Mouse (Mus musculus) MEL (cell line): ENCODE results near the gene Heatr6. TPM values are rescaled to one million over a fixed set of nuclear protein-coding genes. Genes with fewer than 3 reads are reported as not detected.

Source experiments
- DNase-seq: peaks from one replicate; pipeline ENCODE4 v3.0.0; 2011; ENCODE audit warnings: low read depth, low spot score
- H3K27ac ChIP-seq: 2 replicates; pipeline ENCODE4 v1.5.1; 2012; ENCODE audit warnings: low read depth, mild to moderate bottlenecking, control low read depth, low read length, moderate library complexity; ENCODE audit not compliant: control insufficient read depth
- H3K27me3 ChIP-seq, 2 experiments: fragments of 150-350 bp in 1 of 2; sonication (generic) in 1 of 2; 2 replicates each; pipeline ENCODE4 v1.6.1; 2012; ENCODE audit warnings: low read length in 2 of 2, mild to moderate bottlenecking in 2 of 2, improper control_type of control experiment in 1 of 2, moderate library complexity in 1 of 2; ENCODE audit not compliant: insufficient read depth in 2 of 2, control insufficient read depth in 1 of 2
- H3K36me3 ChIP-seq, 2 experiments: 2 replicates each; pipeline ENCODE4 v1.6.1; 2012 to 2014; ENCODE audit warnings: low read length in 2 of 2, improper control_type of control experiment in 1 of 2, inconsistent platforms in 1 of 2, mild to moderate bottlenecking in 1 of 2; ENCODE audit not compliant: insufficient read depth in 2 of 2, control insufficient read depth in 1 of 2
- H3K4me1 ChIP-seq, 2 experiments: fragments of 150-350 bp in 1 of 2; sonication (generic) in 1 of 2; 2 replicates each; pipeline ENCODE4 v1.6.1; 2012; ENCODE audit warnings: low read length in 2 of 2, improper control_type of control experiment in 1 of 2, mild to moderate bottlenecking in 1 of 2; ENCODE audit not compliant: insufficient read depth in 2 of 2, control insufficient read depth in 1 of 2
- H3K4me3 ChIP-seq, 2 experiments: fragments of 150-350 bp in 1 of 2; sonication (generic) in 1 of 2; 2 replicates each; pipeline ENCODE4 v1.5.1; 2012; ENCODE audit warnings: low read depth in 2 of 2, low read length in 2 of 2, mild to moderate bottlenecking in 2 of 2, moderate library complexity in 2 of 2, control low read depth in 1 of 2, improper control_type of control experiment in 1 of 2; ENCODE audit not compliant: control insufficient read depth in 1 of 2, insufficient read depth in 1 of 2
- H3K79me2 ChIP-seq: 2 replicates; pipeline ENCODE4 v1.6.1; 2012; ENCODE audit warnings: mild to moderate bottlenecking, low read length, moderate library complexity; ENCODE audit not compliant: control insufficient read depth, poor library complexity, insufficient read depth
- H3K9ac ChIP-seq: 2 replicates; pipeline ENCODE4 v1.6.1; 2012; ENCODE audit warnings: low read depth, mild to moderate bottlenecking, control low read depth, low read length, moderate library complexity; ENCODE audit not compliant: control insufficient read depth, poor library complexity, severe bottlenecking
- H3K9me3 ChIP-seq: fragments of 150-350 bp; sonication (generic); replicated peaks from 2 replicates; pipeline ENCODE4 v1.6.1; 2012; ENCODE audit warnings: mild to moderate bottlenecking, low read length, improper control_type of control experiment, moderate library complexity; ENCODE audit not compliant: insufficient read depth
- CHD1 ChIP-seq: IDR thresholded peaks from 2 replicates; pipeline ENCODE4 v1.6.1; 2012; ENCODE audit warnings: low read depth, mild to moderate bottlenecking, inconsistent platforms, low read length, improper control_type of control experiment
- CHD2 ChIP-seq: IDR thresholded peaks from 2 replicates; pipeline ENCODE4 v1.6.1; 2011; ENCODE audit warnings: low read length, improper control_type of control experiment
- E2F4 ChIP-seq: IDR thresholded peaks from 2 replicates; pipeline ENCODE4 v1.6.1; 2011; ENCODE audit warnings: low read depth, low read length, improper control_type of control experiment, borderline replicate concordance
- ETS1 ChIP-seq: IDR thresholded peaks from 2 replicates; pipeline ENCODE4 v1.6.1; 2012; ENCODE audit warnings: low read depth, mild to moderate bottlenecking, inconsistent platforms, low read length, improper control_type of control experiment, moderate library complexity
- HCFC1 ChIP-seq: IDR thresholded peaks from 2 replicates; pipeline ENCODE4 v1.6.1; 2012; ENCODE audit warnings: low read depth, mild to moderate bottlenecking, inconsistent platforms, low read length, improper control_type of control experiment, moderate library complexity
- MAFK ChIP-seq: IDR thresholded peaks from 2 replicates; pipeline ENCODE4 v1.6.1; 2011; ENCODE audit warnings: low read depth, mild to moderate bottlenecking, low read length, improper control_type of control experiment, borderline replicate concordance
- MXI1 ChIP-seq: IDR thresholded peaks from 2 replicates; pipeline ENCODE4 v1.6.1; 2011; ENCODE audit warnings: mild to moderate bottlenecking, low read depth, low read length, improper control_type of control experiment
- MYC ChIP-seq: IDR thresholded peaks from 2 replicates; pipeline ENCODE4 v1.6.1; 2011; ENCODE audit warnings: low read depth, mild to moderate bottlenecking, low read length, improper control_type of control experiment, moderate library complexity
- NRF1 ChIP-seq: IDR thresholded peaks from 2 replicates; pipeline ENCODE4 v1.6.1; 2014; ENCODE audit warnings: low read depth, mild to moderate bottlenecking, inconsistent platforms, low read length, improper control_type of control experiment, moderate library complexity; ENCODE audit not compliant: poor library complexity, insufficient read depth, severe bottlenecking
- RAD21 ChIP-seq: IDR thresholded peaks from 2 replicates; pipeline ENCODE4 v1.6.1; 2011; ENCODE audit warnings: mild to moderate bottlenecking, low read depth, low read length, improper control_type of control experiment
- RCOR1 ChIP-seq: IDR thresholded peaks from 2 replicates; pipeline ENCODE4 v1.6.1; 2012; ENCODE audit warnings: low read depth, mild to moderate bottlenecking, inconsistent platforms, low read length, improper control_type of control experiment
- SIN3A ChIP-seq: IDR thresholded peaks from 2 replicates; pipeline ENCODE4 v1.6.1; 2012; ENCODE audit warnings: low read length, improper control_type of control experiment, inconsistent platforms
- SMC3 ChIP-seq: IDR thresholded peaks from 2 replicates; pipeline ENCODE4 v1.6.1; 2011; ENCODE audit warnings: low read depth, low read length, improper control_type of control experiment
- TBP ChIP-seq: IDR thresholded peaks from 2 replicates; pipeline ENCODE4 v1.8.0; 2011; ENCODE audit warnings: low read depth, low read length, improper control_type of control experiment
- TCF12 ChIP-seq: IDR thresholded peaks from 2 replicates; pipeline ENCODE4 v1.6.1; 2014; ENCODE audit warnings: low read depth, mild to moderate bottlenecking, inconsistent platforms, low read length, improper control_type of control experiment, moderate library complexity
- UBTF ChIP-seq: IDR thresholded peaks from 2 replicates; pipeline ENCODE4 v1.6.1; 2012; ENCODE audit warnings: low read depth, mild to moderate bottlenecking, inconsistent platforms, low read length, improper control_type of control experiment, moderate library complexity, borderline replicate concordance; ENCODE audit not compliant: insufficient read depth
- USF2 ChIP-seq, 2 experiments: IDR thresholded peaks; 2 replicates each; pipeline ENCODE4 v1.6.1; 2011 to 2012; ENCODE audit warnings: improper control_type of control experiment in 2 of 2, low read length in 2 of 2, borderline replicate concordance in 1 of 2, inconsistent platforms in 1 of 2, low read depth in 1 of 2, mild to moderate bottlenecking in 1 of 2; ENCODE audit not compliant: insufficient read depth in 1 of 2
- ZKSCAN1 ChIP-seq: IDR thresholded peaks from 2 replicates; pipeline ENCODE4 v1.6.1; 2012; ENCODE audit warnings: low read depth, mild to moderate bottlenecking, inconsistent platforms, low read length, improper control_type of control experiment, moderate library complexity
- ZMIZ1 ChIP-seq: IDR thresholded peaks from 2 replicates; pipeline ENCODE4 v1.6.1; 2012; ENCODE audit warnings: low read depth, mild to moderate bottlenecking, inconsistent platforms, low read length, improper control_type of control experiment, moderate library complexity
- ZNF384 ChIP-seq: IDR thresholded peaks from 2 replicates; pipeline ENCODE4 v1.6.1; 2012; ENCODE audit warnings: low read depth, mild to moderate bottlenecking, inconsistent platforms, low read length, improper control_type of control experiment
- polyA plus RNA-seq, 2 experiments: library from polyadenylated mRNA; stranded (reverse) in 1 of 2; unstranded in 1 of 2; fragments of >175 nt in 1 of 2; fragments of >200 nt in 1 of 2; gene quantifications; 2 replicates each; pipeline versions ENCODE4 v1.2.1 to v1.2.4; 2012; ENCODE audit warnings: low replicate concordance in 2 of 2, low read depth in 1 of 2; ENCODE audit not compliant: insufficient read length in 2 of 2, insufficient read depth in 1 of 2, missing spikeins in 1 of 2
- total RNA-seq: library from RNA; depleted of rRNA; stranded (reverse); fragments of 300-350 nt; gene quantifications from 2 replicates; pipeline ENCODE4 v1.2.3, GENCODE M21; 2012

Heatr6 gene
- total and polyA plus RNA-seq, 3 experiments = 17.3 to 21.2 TPM; not detected in 1

DNA sequence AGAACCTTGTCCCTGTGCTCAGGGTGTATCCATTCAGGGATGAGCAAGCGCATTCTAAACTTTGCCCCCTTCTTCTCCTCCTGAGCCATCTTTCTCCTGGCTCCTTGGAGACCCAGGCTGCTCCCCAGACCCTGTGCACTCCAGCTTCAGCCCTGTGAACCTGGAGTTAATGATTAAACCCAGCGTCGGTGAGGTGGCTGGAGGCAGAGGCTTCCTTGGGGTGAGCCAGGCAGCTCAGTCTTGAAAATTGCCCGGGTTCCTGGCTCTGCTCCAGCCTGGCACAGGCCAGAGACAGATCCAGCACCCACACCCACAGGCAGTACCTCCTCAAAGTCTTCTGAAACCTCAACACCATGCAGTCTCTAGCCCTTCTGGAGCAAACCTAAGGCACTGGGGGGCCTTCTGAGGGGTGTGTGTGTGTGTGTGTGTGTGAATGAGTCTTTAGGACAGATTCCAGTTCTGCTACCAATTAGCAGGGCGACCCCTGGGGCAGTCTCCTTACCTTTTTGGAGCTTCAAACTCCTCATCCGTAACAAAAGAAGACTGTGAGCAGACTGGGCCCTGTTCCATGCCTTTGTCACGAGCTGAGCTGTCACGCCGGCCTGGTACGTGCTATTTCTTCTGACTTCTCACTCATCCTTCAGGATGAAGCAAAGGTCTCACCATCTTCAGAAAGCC lies 66.4 kb downstream of the Heatr6 start:
- DNase-seq = no peak
- no peak overlapping the region for H3K4me3 ChIP-seq
- H3K36me3 ChIP-seq = no peaks in the 10 kb centered on the region
- H3K9me3 ChIP-seq = no peaks in the 10 kb centered on the region
- no peak overlapping the region for H3K9ac ChIP-seq
- peaks cover 5 to 13% of the 10 kb centered on the region in 2 experiments for H3K27me3 ChIP-seq
- TF ChIP-seq HCFC1 = no peak
- no peak for TF ChIP-seq NRF1
- TF ChIP-seq ZNF384 = no peak
- no peak for TF ChIP-seq UBTF
- TF ChIP-seq MXI1 = no peak
- TF ChIP-seq RCOR1 = no peak
- TF ChIP-seq E2F4 = no peak
- H3K79me2 ChIP-seq = no peaks in the 10 kb centered on the region
- H3K4me1 ChIP-seq = no peaks in the 10 kb centered on the region
- no peak overlapping the region for H3K27ac ChIP-seq

DNA sequence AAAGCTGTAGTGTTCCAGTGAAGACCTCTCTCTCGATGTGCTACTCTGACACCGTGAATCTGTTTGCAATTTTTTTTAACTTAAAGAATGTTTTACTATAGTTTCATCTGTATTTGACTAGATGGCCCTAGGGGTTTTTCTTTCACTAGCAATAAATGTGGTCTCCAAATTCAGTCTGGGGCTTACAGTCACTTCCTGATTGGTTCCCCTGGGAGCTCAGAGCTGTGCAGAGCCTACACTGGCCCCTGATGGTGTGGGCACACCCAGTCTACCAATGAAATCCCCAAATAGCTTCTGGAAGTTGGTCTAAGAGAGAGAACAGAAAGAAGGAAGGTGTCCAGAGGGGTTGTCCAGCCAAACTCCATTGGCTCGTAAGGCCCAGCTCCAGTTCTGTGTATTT lies 72.6 kb downstream of the Heatr6 start:
- no peak for TF ChIP-seq CHD1
- TF ChIP-seq, all 39 proteins: peak for 0
- Histone ChIP-seq H3K9me3 (no peaks in the 10 kb centered on the region), H3K79me2 (no peaks in the 10 kb centered on the region), H3K27ac (no peak overlapping the region), H3K4me3 (no peak overlapping the region), H3K9ac (no peak overlapping the region), H3K4me1 (no peaks in the 10 kb centered on the region), H3K36me3 (no peaks in the 10 kb centered on the region), H3K27me3 (peaks cover 4 to 7% of the 10 kb centered on the region in 2 experiments; a peak in 3 of 4 replicates)
- no peak for DNase-seq

DNA sequence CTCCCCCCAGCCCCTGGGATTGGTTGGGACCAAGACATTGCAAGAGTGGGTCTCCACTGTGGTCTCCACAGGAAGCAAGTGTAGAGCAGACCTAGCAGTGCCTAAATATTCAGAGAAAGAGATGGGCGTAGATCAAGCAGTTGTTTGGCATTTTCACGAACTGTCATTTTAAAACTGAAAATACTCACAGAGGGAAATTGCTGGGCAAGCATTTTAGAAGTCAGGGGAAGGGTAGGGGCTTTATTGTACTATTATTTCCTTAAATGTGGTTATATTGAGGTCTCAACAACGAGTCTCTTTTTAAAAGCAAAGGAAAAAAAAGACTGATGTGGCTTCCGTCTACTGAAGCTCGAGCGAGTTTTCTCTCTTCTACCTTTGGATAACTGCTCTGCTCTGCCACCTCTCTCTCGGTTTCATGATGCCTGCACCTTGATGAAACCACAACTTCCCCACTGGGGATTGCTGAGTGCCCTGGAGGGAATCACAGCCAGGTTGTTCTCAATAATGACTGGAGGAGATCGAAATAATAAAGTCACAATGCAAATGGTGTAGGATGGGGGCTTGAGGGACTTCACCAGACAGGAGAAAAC lies 75.2 kb downstream of the Heatr6 start:
- H3K9me3 ChIP-seq = no peaks in the 10 kb centered on the region
- H3K27ac ChIP-seq = no peak overlapping the region
- H3K27me3 ChIP-seq = peaks cover 2 to 3% of the 10 kb centered on the region in 2 experiments; a peak in 3 of 4 replicates
- H3K9ac ChIP-seq = no peak overlapping the region
- H3K79me2 ChIP-seq = no peaks in the 10 kb centered on the region
- no peak for DNase-seq
- H3K4me1 ChIP-seq = no peaks in the 10 kb centered on the region
- no peak overlapping the region for H3K4me3 ChIP-seq
- TF ChIP-seq TBP (no peak), E2F4 (no peak), MAFK (no peak), MYC (no peak), TCF12 (no peak), ZMIZ1 (no peak), SIN3A (no peak), SMC3 (no peak), CHD2 (no peak), UBTF (no peak), HCFC1 (no peak), MXI1 (no peak), NRF1 (no peak), RAD21 (no peak), ETS1 (no peak), ZKSCAN1 (no peak), CHD1 (no peak), USF2 (IDR thresholded peaks at IDR 0.05; ENCODE audit: borderline replicate concordance in 1 of 2, insufficient read depth in 1 of 2, low read depth in 1 of 2, low read length in 2 of 2) (no peak), RCOR1 (no peak)
- TF ChIP-seq, all 39 proteins: peak for 0
- H3K36me3 ChIP-seq = no peaks in the 10 kb centered on the region
